In the genomic region with DNA sequence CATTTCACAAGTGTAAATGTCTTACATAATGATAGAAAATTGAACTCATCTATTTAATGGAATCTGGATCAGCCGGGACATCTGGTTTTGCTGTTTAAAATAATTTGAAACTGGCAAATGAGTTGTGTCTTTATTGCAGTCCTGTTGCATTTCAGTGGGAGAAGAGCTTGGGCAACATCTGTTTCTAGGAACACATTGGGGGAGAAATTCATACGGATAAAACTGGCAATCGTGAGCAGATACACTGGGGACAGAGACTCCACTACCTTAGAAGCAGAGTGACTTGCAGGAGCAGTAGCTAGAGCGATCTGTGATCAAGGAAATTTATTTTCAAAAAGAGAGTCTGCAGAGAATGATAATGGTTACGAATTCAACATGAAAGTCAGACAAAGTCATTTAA, we compare ENCODE assay signal across 18 mouse cellular contexts. TPM values are rescaled to one million over a fixed set of nuclear protein-coding genes. Genes with fewer than 3 reads are reported as not detected.
"Had no signal": no experiment of that assay in that cellular context is flagged by ENCODE, and none has a peak within 500 bp of the region (broad histone marks: within the 10 kb centered on the region; RNA-seq: fewer than 3 reads in every experiment).

No protein-coding gene starts in this region.

- H3K4me2 ChIP-seq: lung, embryonic 15.5 days; midbrain, embryonic 11.5 days; midbrain, embryonic 13.5 days; midbrain, embryonic 15.5 days; neural tube, embryonic 12.5 days had no signal

- H3K27ac ChIP-seq: lung, embryonic 15.5 days; macrophage; midbrain, embryonic 13.5 days; midbrain, embryonic 15.5 days; neural tube, embryonic 12.5 days had no signal

- H3K9ac ChIP-seq: lung, embryonic 15.5 days; midbrain, embryonic 13.5 days; midbrain, embryonic 15.5 days; neural tube, embryonic 12.5 days had no signal

- ATAC-seq: lung, postnatal 0 days; midbrain, embryonic 13.5 days; midbrain, embryonic 15.5 days had no signal

- H3K36me3 ChIP-seq: lung, embryonic 15.5 days; midbrain, embryonic 13.5 days; midbrain, embryonic 15.5 days; neural tube, embryonic 12.5 days had no signal

- H3K27me3 ChIP-seq: lung, embryonic 15.5 days; megakaryocyte, embryonic 14.5 days; midbrain, embryonic 13.5 days; midbrain, embryonic 15.5 days; neural tube, embryonic 12.5 days had no signal

- DNase-seq: lung, adult 2 months; lung, postnatal 14 days; lung, postnatal 36 days; right cerebral cortex, postnatal 14 days; spleen, adult 18-20 months; thymus, adult 18-20 months; thymus, postnatal 14 days; thymus, postnatal 36 days had no signal

- H3K4me3 ChIP-seq: lung, embryonic 15.5 days; megakaryocyte, embryonic 14.5 days; midbrain, embryonic 13.5 days; midbrain, embryonic 15.5 days; neural tube, embryonic 12.5 days had no signal

- H3K4me1 ChIP-seq: lung, embryonic 15.5 days; megakaryocyte, embryonic 14.5 days; midbrain, embryonic 13.5 days; midbrain, embryonic 15.5 days; neural tube, embryonic 12.5 days had no signal

- H3K9me3 ChIP-seq: lung, embryonic 15.5 days; megakaryocyte, embryonic 14.5 days; midbrain, embryonic 13.5 days; midbrain, embryonic 15.5 days; neural tube, embryonic 12.5 days had no signal

RNA-seq across cellular contexts. Expression of gene Samd3, which starts 44.2 kb away (rescaled TPM):
- polyA plus RNA-seq: macrophage; neural tube, embryonic 14.5 days; stomach, embryonic 14.5 days had no signal
